Mouse (Mus musculus): Measurements from ENCODE around the gene Olfr49.

DNA sequence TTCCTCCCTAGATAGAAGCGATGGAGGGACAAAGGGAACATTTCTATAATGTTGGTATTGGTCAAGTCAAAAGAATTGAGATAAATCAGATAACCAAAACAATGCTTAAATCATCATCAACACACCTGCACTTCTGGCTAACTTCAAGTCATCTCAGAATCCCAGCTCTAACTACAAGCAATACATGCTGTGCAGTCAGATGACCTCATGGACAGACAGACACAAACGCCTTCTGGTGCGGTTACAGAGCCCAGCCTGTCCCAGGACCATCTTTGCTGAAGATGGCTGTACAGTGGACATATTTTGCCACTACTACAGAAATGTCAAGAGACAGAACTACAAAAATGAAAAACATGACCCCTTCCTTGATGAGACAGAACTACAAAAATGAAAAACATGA is 14.3 kb downstream of the Olfr49 start:
- TF ChIP-seq CTCF (IDR thresholded peaks at IDR 0.05; ENCODE audit: borderline replicate concordance, extremely low read depth, insufficient read depth, insufficient read length) (no peak), POLR2A (IDR thresholded peaks at IDR 0.05; ENCODE audit: borderline replicate concordance, extremely low read depth, insufficient read depth, insufficient read length, poor library complexity, severe bottlenecking) (no peak)

Measured in brain, embryonic 14.5 days (tissue).